Mouse (Mus musculus): ENCODE measurements at regions not wholly inside any gene's neighbourhood (a gene's known extent, or its start where the extent isn't known, plus 50 kb on each side); places are given as distances from the start of the nearest gene placed in this dataset.

DNA sequence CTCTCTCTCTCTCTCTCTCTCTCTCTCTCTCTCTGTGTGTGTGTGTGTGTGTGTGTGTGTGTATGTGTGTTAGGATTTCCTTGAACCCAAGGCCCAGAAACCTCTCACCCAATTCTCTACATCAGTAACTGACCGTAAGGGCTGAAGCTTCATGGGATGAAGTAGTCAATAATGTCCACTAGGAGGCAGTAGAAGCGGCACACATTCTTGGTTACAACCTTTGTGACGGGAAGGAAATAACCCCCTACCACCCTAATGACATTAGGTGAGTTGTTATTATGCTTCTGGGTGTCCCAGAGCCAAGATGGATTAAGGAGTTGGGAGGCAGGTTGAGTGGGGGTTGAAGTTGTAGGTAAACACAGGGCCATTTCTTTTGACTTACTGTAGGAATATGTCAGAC, 55.5 kb upstream of the Itprid1 start:
- no peak overlapping the region for H3K9ac ChIP-seq
- no peaks in the 10 kb centered on the region for H3K4me1 ChIP-seq (replicated peaks)
- H3K27ac ChIP-seq: no peak overlapping the region
- no peak for ATAC-seq (ENCODE audit: low FRiP score)
- H3K4me2 ChIP-seq: no peak overlapping the region
- H3K27me3 ChIP-seq: no peaks in the 10 kb centered on the region
- H3K9me3 ChIP-seq: no peaks in the 10 kb centered on the region
- no peak overlapping the region for H3K4me3 ChIP-seq
- 48% methylated on average over 3 of the region's 3 CpGs for WGBS
- no peaks in the 10 kb centered on the region for H3K36me3 ChIP-seq

DNA sequence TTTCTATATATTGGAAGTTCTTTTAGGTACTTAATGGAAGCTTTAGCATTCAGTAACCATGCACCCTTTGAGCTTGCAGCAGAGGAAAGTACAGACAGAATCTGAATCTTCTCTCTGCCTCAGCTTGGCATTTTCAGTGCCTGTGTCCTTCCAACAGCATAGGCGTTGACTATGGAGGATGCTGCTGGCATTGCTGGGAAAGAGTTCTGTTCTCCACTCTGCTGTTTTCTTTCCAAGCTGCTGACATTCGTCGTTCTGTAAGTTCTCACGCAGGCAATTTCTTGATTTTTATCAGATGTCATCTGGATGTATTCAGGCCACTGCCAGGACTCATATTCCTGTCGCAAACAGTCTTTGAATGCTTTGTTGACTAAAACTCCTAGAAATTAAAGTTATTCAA, 61.2 kb upstream of the Itprid1 start:
- 90% methylated on average over 5 of the region's 5 CpGs for WGBS

DNA sequence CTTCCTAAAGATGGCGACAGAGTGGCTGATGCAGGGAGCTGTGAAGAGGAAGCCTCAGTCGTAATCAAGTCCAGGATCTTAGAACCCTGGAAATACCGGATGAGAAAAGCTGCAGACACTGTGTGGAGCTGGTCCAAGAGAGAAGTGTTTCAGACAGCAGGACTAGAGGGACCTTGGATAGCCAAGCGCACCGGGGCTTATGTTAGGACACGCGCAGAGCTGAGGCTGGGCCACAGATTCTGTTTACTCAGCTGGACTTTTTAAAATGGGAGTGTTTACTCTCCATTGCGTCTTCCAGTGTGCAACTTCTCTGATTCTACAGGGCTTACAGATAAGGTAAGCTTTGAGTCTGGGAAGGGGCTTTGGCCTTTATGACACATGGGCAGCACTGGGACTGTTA, 66.4 kb upstream of the Itprid1 start:
- H3K27ac ChIP-seq: no peak overlapping the region
- H3K36me3 ChIP-seq: no peaks in the 10 kb centered on the region
- H3K9ac ChIP-seq: no peak overlapping the region
- no peak overlapping the region for H3K4me2 ChIP-seq
- H3K4me1 ChIP-seq (replicated peaks): no peaks in the 10 kb centered on the region
- H3K27me3 ChIP-seq: no peaks in the 10 kb centered on the region
- H3K9me3 ChIP-seq: no peaks in the 10 kb centered on the region
- 75% methylated on average over 8 of the region's 8 CpGs for WGBS
- no peak overlapping the region for H3K4me3 ChIP-seq
- ATAC-seq (ENCODE audit: low FRiP score): no peak

More for the DNA sequence above, 61.2 kb upstream of the Itprid1 start:
- no peaks in the 10 kb centered on the region for H3K36me3 ChIP-seq
- ATAC-seq (ENCODE audit: low FRiP score): no peak
- H3K27me3 ChIP-seq: no peaks in the 10 kb centered on the region
- H3K4me3 ChIP-seq: no peak overlapping the region
- H3K27ac ChIP-seq: no peak overlapping the region
- no peak overlapping the region for H3K9ac ChIP-seq
- H3K9me3 ChIP-seq: no peaks in the 10 kb centered on the region
- no peak overlapping the region for H3K4me2 ChIP-seq
- H3K4me1 ChIP-seq (replicated peaks): no peaks in the 10 kb centered on the region

DNA sequence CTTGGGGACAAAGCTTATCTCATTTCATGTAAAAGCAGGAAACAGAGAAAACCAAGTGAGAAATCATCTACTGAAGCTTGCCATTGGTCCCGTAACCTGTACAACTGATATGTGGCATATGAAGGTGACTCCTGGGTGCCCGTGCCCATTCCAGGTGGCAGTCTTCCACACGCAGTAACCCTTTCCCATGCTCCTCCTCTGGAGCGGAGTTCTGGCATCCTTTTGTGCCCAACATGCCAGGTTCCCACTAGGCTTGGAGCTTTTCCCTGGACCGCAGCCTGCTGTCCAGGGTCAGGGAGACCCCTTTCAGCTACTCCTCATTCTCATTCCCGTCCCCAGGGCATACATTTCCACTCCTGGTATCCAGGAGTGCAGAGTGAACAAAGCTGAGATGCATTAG, 74.4 kb upstream of the Neurod6 start:
- H3K4me1 ChIP-seq (replicated peaks): 0 out of 2 replicates have a peak, but pooled peaks cover 4% of the 10 kb centered on the region
- whole genome bisulfite sequencing: 83% methylated on average over 6 of the region's 6 CpGs
- H3K4me3 ChIP-seq: no peak overlapping the region
- no peaks in the 10 kb centered on the region for H3K9me3 ChIP-seq
- no peaks in the 10 kb centered on the region for H3K36me3 ChIP-seq
- H3K27ac ChIP-seq: 0 out of 2 replicates have a peak overlapping the region, but pooled peaks have one; percentile 41
- H3K27me3 ChIP-seq: no peaks in the 10 kb centered on the region
- no peak overlapping the region for H3K4me2 ChIP-seq
- no peak for ATAC-seq (ENCODE audit: low FRiP score)
- no peak overlapping the region for H3K9ac ChIP-seq

DNA sequence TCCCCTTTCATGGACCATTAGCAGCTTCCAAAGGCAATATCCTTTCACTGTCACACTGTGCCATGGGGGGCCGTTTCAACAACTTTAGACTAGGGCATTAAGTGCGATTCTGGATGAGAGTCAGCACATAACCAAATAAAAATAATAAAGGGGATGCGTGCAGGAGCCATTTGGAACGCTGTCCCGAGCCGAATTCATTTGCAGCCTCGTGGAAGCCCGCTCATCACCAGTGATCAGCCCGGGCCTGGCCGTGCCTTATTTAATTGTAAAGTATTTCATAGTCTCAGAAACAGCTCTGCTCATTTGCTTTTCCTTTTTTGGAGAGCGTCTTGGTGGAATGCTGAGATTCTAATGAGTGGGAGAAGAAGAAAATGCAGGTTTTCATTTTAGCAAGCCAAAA, 69.8 kb upstream of the Neurod6 start:
- H3K36me3 ChIP-seq: no peaks in the 10 kb centered on the region
- H3K9ac ChIP-seq: no peak overlapping the region
- no peaks in the 10 kb centered on the region for H3K9me3 ChIP-seq
- WGBS: 84% methylated on average over 11 of the region's 11 CpGs
- no peak for ATAC-seq (ENCODE audit: low FRiP score)
- no peak overlapping the region for H3K4me2 ChIP-seq
- H3K27ac ChIP-seq: no peak overlapping the region
- no peaks in the 10 kb centered on the region for H3K27me3 ChIP-seq
- H3K4me1 ChIP-seq (replicated peaks): 0 out of 2 replicates have a peak, but pooled peaks cover 4% of the 10 kb centered on the region
- no peak overlapping the region for H3K4me3 ChIP-seq

DNA sequence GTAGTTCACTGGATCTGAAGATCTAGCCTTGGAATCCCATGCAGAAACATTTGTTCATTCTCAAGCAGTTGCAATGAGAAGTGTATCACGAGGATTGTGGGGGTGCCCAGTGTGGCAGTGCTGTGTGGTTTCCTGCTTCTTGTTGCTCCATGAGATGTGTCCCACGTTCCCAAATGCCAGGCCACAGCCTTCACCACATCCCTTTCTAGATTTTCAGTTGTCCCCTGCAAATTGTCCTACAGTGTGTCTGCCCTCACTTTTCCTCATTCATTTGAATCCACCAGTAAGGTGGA, 64.7 kb upstream of the Neurod6 start:
- 72% methylated on average over 2 of the region's 2 CpGs for WGBS
- no peaks in the 10 kb centered on the region for H3K27me3 ChIP-seq
- no peak overlapping the region for H3K9ac ChIP-seq

DNA sequence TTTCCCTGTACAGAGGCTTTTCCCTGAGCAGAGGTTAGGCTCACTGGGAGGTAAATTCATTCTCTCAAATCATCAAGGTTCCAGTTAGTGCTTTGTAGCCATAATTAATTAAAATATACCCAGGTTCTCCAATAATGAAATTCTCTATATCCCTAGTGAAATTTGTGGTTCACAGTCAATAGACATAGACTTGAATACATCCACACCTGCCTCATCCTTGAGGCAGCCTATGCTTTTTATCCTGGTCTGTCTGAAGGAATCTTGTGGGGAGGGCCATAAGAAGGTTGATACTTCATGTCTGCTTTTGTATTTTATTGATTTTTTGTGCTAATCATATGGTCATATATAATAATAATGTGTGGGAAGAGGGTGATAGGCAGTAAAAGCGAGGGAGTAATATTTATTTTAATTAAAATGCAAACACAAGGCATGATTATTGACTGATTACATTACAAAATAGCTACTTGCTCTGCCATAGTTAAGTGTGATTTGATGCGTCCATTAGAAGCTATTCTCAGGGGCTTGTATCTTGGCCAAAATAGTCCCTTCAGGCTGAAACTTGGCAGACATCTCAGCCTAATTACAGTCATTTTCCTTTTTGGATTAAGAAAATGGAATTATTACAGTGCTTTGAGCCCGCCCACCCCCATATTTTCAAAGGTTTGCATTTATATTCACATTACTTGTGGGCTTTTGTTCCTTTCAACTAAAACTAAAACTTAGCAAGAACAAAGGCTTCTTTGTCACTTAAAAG, 64.2 kb upstream of the Neurod6 start:
- H3K36me3 ChIP-seq: no peaks in the 10 kb centered on the region
- no peaks in the 10 kb centered on the region for H3K9me3 ChIP-seq
- H3K9ac ChIP-seq: no peak overlapping the region
- WGBS: 67% methylated on average over 3 of the region's 3 CpGs
- no peak overlapping the region for H3K4me3 ChIP-seq
- ATAC-seq (ENCODE audit: low FRiP score): peak; percentile 57; the same call in 1 of the 2 replicates
- H3K4me2 ChIP-seq: no peak overlapping the region
- H3K4me1 ChIP-seq (replicated peaks): no peaks in the 10 kb centered on the region
- H3K27me3 ChIP-seq: no peaks in the 10 kb centered on the region
- H3K27ac ChIP-seq: no peak overlapping the region

More for the DNA sequence above, 64.7 kb upstream of the Neurod6 start:
- ATAC-seq (ENCODE audit: low FRiP score): no peak
- Histone ChIP-seq H3K27ac (no peak overlapping the region), H3K36me3 (no peaks in the 10 kb centered on the region), H3K4me1 (replicated peaks) (no peaks in the 10 kb centered on the region), H3K4me2 (no peak overlapping the region), H3K9me3 (no peaks in the 10 kb centered on the region), H3K4me3 (no peak overlapping the region)

DNA sequence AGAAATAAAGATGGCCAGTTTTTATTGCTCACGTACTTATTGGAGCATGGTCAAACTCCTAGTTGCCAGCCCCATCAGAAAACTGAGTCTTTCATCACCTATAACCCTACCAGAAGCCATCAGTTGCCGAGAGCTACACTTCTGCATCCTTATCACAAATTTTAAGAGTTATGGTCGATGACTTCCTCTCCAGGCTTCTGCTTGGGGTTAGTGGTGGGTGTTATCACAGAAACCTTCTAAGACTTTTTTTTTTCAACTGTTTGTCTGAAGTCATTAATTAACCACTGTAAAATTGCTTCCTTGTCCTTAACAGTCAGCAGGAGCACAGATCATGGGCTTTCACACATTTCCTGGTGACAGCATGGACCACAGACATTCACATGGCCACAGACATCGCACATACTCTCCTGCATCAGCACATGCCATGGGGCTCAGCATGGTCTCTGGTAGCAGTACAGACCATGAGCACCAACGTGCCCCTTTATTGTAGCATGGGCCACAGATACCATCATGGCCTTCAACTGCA, 50.3 kb upstream of the Neurod6 start:
- Histone ChIP-seq H3K4me3 (no peak overlapping the region), H3K27me3 (no peaks in the 10 kb centered on the region), H3K9me3 (no peaks in the 10 kb centered on the region), H3K4me1 (replicated peaks) (no peaks in the 10 kb centered on the region), H3K36me3 (no peaks in the 10 kb centered on the region), H3K9ac (no peak overlapping the region), H3K27ac (no peak overlapping the region), H3K4me2 (no peak overlapping the region)
- 91% methylated on average over 5 of the region's 5 CpGs for WGBS
- ATAC-seq (ENCODE audit: low FRiP score): no peak

Data from hindbrain, embryonic 13.5 days (tissue).